Mouse (Mus musculus): ENCODE results near the gene Las1l. TPM values are rescaled to one million over a fixed set of nuclear protein-coding genes. Genes with fewer than 3 reads are reported as not detected.

Gene Las1l
- polyA plus RNA-seq, 1 experiment from 2014 or later: 54.1 TPM

- H3K9me3 ChIP-seq (replicated peaks): no peaks in the 10 kb centered on the region
- no peak overlapping the region for H3K27ac ChIP-seq (replicated peaks)
- H3K4me1 ChIP-seq: no peaks in the 10 kb centered on the region; the same call in 1 of the 2 replicates
- no peak overlapping the region for H3K4me2 ChIP-seq (replicated peaks)
- 39% methylated on average over 3 of the region's 3 CpGs for WGBS
- no peak overlapping the region for H3K9ac ChIP-seq
- no peaks in the 10 kb centered on the region for H3K27me3 ChIP-seq
- no peak overlapping the region for H3K4me3 ChIP-seq (replicated peaks)
- H3K36me3 ChIP-seq: 0 out of 2 replicates have a peak, but pooled peaks cover 7% of the 10 kb centered on the region
- no peak for ATAC-seq (ENCODE audit: insufficient number of reproducible peaks, low FRiP score, low TSS enrichment, low read depth)
Measured at GRCm38 (mm10) chrX:95950776-95951175, 6.0 kb downstream of the Las1l start.

DNA sequence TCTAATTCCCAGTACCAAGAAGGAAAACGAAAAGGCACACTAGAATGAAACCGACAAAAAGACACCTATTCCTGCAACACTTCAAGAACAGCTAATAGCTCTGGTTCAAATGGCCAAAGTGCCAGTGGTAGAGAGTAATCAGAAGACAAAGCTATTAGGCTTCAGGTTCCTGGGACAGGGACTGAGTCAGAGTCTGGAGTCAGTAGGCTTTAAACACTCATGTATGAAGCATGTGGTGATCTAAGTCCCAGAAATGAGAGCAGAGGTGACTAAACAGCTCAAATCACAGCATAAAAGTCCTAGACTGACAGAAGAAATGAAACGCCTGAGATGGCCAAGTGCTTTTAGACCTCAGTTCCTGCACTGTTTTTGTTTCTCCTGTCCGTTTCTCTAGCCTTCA is 8.6 kb downstream of the Las1l start:
- Histone ChIP-seq H3K4me1 (no peaks in the 10 kb centered on the region), H3K9me3 (replicated peaks) (no peaks in the 10 kb centered on the region), H3K27ac (replicated peaks) (no peak overlapping the region), H3K36me3 (peaks cover 14% of the 10 kb centered on the region; the same call in 1 of the 2 replicates), H3K4me2 (replicated peaks) (no peak overlapping the region), H3K4me3 (replicated peaks) (no peak overlapping the region), H3K9ac (no peak overlapping the region), H3K27me3 (no peaks in the 10 kb centered on the region)
- no peak for ATAC-seq (ENCODE audit: insufficient number of reproducible peaks, low FRiP score, low TSS enrichment, low read depth)
- 85% methylated on average over 4 of the region's 4 CpGs for WGBS

- no peak overlapping the region for H3K27ac ChIP-seq (replicated peaks)
- WGBS: 87% methylated on average over 2 of the region's 2 CpGs
- H3K4me2 ChIP-seq (replicated peaks): no peak overlapping the region
- H3K4me1 ChIP-seq: no peaks in the 10 kb centered on the region
- H3K4me3 ChIP-seq (replicated peaks): no peak overlapping the region
- no peaks in the 10 kb centered on the region for H3K9me3 ChIP-seq (replicated peaks)
- H3K9ac ChIP-seq: no peak overlapping the region
- no peaks in the 10 kb centered on the region; the same call in 1 of the 2 replicates for H3K27me3 ChIP-seq
- H3K36me3 ChIP-seq: peaks cover 19% of the 10 kb centered on the region; the same call in 1 of the 2 replicates
- ATAC-seq (ENCODE audit: insufficient number of reproducible peaks, low FRiP score, low TSS enrichment, low read depth): no peak
Measured at GRCm38 (mm10) chrX:95945496-95945895, 11.3 kb downstream of the Las1l start.

- Histone ChIP-seq H3K9ac (no peak overlapping the region), H3K27me3 (no peaks in the 10 kb centered on the region), H3K9me3 (replicated peaks) (no peaks in the 10 kb centered on the region), H3K4me1 (no peaks in the 10 kb centered on the region), H3K27ac (replicated peaks) (no peak overlapping the region), H3K4me2 (replicated peaks) (no peak overlapping the region), H3K36me3 (peaks cover 6% of the 10 kb centered on the region; the same call in 1 of the 2 replicates), H3K4me3 (replicated peaks) (no peak overlapping the region)
- no peak for ATAC-seq (ENCODE audit: insufficient number of reproducible peaks, low FRiP score, low TSS enrichment, low read depth)
- 94% methylated on average over 2 of the region's 2 CpGs for WGBS
Measured at GRCm38 (mm10) chrX:95935481-95935880, 21.3 kb downstream of the Las1l start.

GRCm38 (mm10) chrX:95902716-95903115 is 54.0 kb downstream of the Las1l start:
- ATAC-seq (ENCODE audit: insufficient number of reproducible peaks, low FRiP score, low TSS enrichment, low read depth): no peak
- no peaks in the 10 kb centered on the region for H3K36me3 ChIP-seq
- H3K9ac ChIP-seq: no peak overlapping the region
- H3K4me2 ChIP-seq (replicated peaks): no peak overlapping the region
- WGBS: 79% methylated on average over 3 of the region's 3 CpGs
- H3K9me3 ChIP-seq (replicated peaks): no peaks in the 10 kb centered on the region
- H3K27ac ChIP-seq (replicated peaks): no peak overlapping the region
- H3K4me1 ChIP-seq: no peaks in the 10 kb centered on the region
- no peak overlapping the region for H3K4me3 ChIP-seq (replicated peaks)
- H3K27me3 ChIP-seq: no peaks in the 10 kb centered on the region

Other genes starting within 250 kb of the Las1l start
- 3.1 and 3.4 TPM in 2 replicates for gene Zc3h12b, start 245.3 kb downstream of the Las1l start, polyA plus RNA-seq (2015; fragmentation: Nextera tagmentation; extraction: Ambion mirVana)
- 112 and 113 TPM in 2 replicates for gene Msn, start 139.1 kb upstream of the Las1l start, polyA plus RNA-seq (2015; fragmentation: Nextera tagmentation; extraction: Ambion mirVana)